Mouse (Mus musculus): ENCODE measurements at regions not wholly inside any gene's neighbourhood (a gene's known extent, or its start where the extent isn't known, plus 50 kb on each side); places are given as distances from the start of the nearest gene placed in this dataset.
"Not testable (repeated sequence)": the region's sequence is repeated elsewhere in the genome, so short reads cannot be mapped to it uniquely, and the experiment has no call there.

- H3K4me1 ChIP-seq; H3K9me3 ChIP-seq; H3K36me3 ChIP-seq; H3K4me2 ChIP-seq (replicated peaks); H3K27ac ChIP-seq; H3K9ac ChIP-seq; H3K4me3 ChIP-seq; H3K27me3 ChIP-seq; ATAC-seq (ENCODE audit: insufficient number of reproducible peaks, insufficient read depth, low FRiP score, low TSS enrichment): not testable (repeated sequence)
Observed at GRCm38 (mm10) chr12:18606126-18606525, 91.8 kb downstream of the 5730507C01Rik start.

DNA sequence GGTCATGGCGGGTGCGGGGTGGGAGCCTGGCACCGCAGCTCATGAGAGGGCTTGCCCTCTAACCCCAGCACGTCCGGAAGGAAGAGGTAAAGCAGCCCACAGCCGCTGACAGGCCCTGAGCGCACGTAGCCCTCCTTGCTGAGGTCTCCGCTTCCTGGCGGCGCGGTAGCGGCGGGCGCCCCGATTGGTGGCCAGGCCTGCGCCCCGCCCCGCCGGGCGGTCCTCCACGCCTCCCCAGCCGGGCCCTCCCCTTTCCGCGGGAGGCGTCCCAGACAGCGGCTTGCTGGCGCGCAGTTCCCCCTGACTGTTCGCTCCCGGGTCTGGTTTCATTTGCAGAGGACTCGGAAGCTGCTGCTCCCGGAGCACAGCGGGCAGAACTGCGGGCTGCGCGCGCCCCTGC is 95.5 kb downstream of the 5730507C01Rik start:
- H3K9me3 ChIP-seq: peaks cover 7% of the 10 kb centered on the region; the same call in 1 of the 2 replicates
- WGBS: under 1% methylated on average over 33 of the region's 38 CpGs
- peak overlapping the region; percentile 75 for H3K9ac ChIP-seq
- no peaks in the 10 kb centered on the region for H3K27me3 ChIP-seq
- ATAC-seq (ENCODE audit: insufficient number of reproducible peaks, insufficient read depth, low FRiP score, low TSS enrichment): peak; percentile 89; the same call in 1 of the 2 replicates
- H3K4me1 ChIP-seq: no peaks in the 10 kb centered on the region
- H3K4me3 ChIP-seq: peak overlapping the region; percentile 66
- peak overlapping the region; percentile 83 for H3K27ac ChIP-seq
- no peaks in the 10 kb centered on the region for H3K36me3 ChIP-seq
- H3K4me2 ChIP-seq (replicated peaks): peak overlapping the region; percentile 49

- ATAC-seq (ENCODE audit: insufficient number of reproducible peaks, insufficient read depth, low FRiP score, low TSS enrichment); H3K4me1 ChIP-seq; H3K27me3 ChIP-seq; H3K36me3 ChIP-seq; H3K9me3 ChIP-seq: not testable (repeated sequence)
- WGBS: 3% methylated on average over 24 of the region's 24 CpGs
- peak overlapping the region; percentile 66 for H3K4me3 ChIP-seq
- peak overlapping the region; percentile 75 for H3K9ac ChIP-seq
- peak overlapping the region; percentile 49 for H3K4me2 ChIP-seq (replicated peaks)
- H3K27ac ChIP-seq: 0 out of 2 replicates have a peak overlapping the region, but pooled peaks have one; percentile 83
Observed at GRCm38 (mm10) chr12:18610581-18610980, 96.3 kb downstream of the 5730507C01Rik start.

Data from embryonic facial prominence, embryonic 12.5 days (tissue).